Mouse (Mus musculus): ENCODE data around the gene Ireb2. TPM values are rescaled to one million over a fixed set of nuclear protein-coding genes. Genes with fewer than 3 reads are reported as not detected.
"Not testable (repeated sequence)": the region's sequence is repeated elsewhere in the genome, so short reads cannot be mapped to it uniquely, and the experiment has no call there.

Ireb2 gene
- polyA plus RNA-seq (2014; fragmentation: Nextera tagmentation; extraction: Ambion mirVana), result 33.4 and 38.2 TPM in 2 replicates

DNA sequence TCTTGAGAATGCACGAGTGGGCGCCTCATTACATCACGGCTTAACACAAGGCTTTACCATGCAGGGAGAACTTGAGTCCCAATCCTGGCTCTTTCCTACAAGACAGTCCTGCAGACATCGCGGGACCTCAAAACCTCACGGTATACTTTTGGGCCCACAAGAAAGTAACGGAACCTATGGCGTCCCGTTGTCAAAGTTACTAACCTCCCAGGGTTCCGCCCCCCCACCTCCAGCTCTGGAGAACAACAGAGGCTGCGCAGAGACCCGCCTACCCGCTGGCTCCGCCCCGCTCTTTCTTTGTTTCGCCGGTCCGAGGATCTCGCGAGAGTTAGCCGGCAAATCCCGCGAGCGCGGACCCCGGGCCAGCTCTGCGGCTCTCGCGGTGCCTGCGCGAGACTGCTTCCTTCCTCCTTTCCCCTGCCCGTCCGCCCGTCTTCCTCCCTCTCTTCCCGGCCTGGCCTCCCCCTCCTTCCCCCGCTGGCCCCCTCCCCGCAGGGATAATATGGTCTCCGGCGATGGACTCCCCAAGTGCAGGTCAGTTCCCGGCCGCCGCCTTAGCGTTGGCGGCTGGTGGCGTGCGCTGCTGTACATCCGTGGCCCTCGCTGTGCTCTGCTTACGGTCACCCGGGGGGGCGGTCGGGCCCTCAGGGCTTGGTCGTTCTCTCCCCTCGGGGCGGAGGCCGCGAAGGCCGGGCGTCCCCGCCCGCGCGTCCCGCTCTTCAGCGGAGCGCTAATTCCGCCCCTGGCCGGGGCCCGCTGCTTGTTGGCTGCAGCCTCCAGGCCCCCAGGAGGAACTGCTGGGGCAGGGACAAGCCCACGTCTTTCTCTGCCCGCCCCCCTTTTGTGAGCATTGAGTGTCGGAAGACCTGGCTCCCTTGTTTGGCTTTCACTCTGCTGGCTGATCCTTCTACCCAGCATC, at the start of gene Ireb2:
TSS of gene Ireb2 (plus strand) at position 427 of the 919 bp plus-strand sequence.
- Histone ChIP-seq H3K4me2 (peak within 1 kb of the TSS; percentile 84), H3K27ac (ENCODE audit: low read depth, low read length) (peak within 1 kb of the TSS; percentile 91), H3K9me3 (replicated peaks; ENCODE audit: control insufficient read depth, low read length) (no peaks in the 10 kb centered on the region), H3K27me3 (ENCODE audit: control insufficient read depth, insufficient read depth, low read length) (no peaks in the 10 kb centered on the region), H3K9ac (ENCODE audit: low read depth, low read length) (peak within 1 kb of the TSS; percentile 94), H3K36me3 (ENCODE audit: control insufficient read depth, insufficient read depth, low read length) (peaks cover 7% of the 10 kb centered on the region), H3K4me3 (ENCODE audit: low read depth, low read length) (peak within 1 kb of the TSS; percentile 99), H3K4me1 (ENCODE audit: control insufficient read depth, insufficient read depth, low read length) (peaks cover 6% of the 10 kb centered on the region)
- ATAC-seq (replicated peaks; ENCODE audit: insufficient number of reproducible peaks, low FRiP score, low TSS enrichment), result peak; percentile 96
- WGBS (ENCODE audit: insufficient replicate concordance), result under 1% methylated on average over 72 of the region's 72 CpGs

DNA sequence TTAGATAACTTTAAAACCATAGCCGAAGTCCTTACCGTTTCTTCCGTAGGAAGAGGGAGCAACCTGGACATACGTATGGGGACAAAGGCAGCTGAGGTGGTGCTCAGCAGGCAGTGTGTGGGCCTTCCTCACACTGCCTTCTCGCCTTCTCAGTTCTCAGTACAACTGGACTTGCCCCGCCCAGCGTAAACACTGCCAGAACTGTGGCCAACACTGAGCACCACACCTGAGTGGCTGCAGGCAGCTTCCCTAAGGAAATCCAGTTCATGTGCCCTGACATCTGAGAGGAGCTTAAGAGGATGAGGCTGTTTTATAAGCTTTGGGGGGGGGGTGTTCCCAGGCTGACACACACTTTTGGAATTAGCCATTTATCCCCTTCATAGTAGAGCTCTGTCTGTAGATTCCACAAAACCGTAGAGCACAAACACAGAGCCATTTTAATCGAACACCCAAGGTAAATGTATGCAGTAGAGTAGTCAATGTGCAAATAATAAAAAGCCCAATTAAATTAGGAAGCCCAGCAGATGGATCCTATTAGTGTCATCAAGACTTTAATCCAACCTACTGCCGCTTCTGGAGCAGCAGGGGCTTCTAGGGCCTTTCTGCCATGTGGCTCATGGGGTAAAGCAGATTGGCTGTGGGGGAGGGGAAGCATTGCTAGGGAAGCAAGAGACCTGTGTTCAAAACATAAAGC, 46.9 kb upstream of the Ireb2 start:
- no peak overlapping the region for H3K27ac ChIP-seq (ENCODE audit: low read depth, low read length)
- no peak for ATAC-seq (replicated peaks; ENCODE audit: insufficient number of reproducible peaks, low FRiP score, low TSS enrichment)
- no peak overlapping the region for H3K4me3 ChIP-seq (ENCODE audit: low read depth, low read length)
- H3K27me3 ChIP-seq (ENCODE audit: control insufficient read depth, insufficient read depth, low read length), result no peaks in the 10 kb centered on the region
- H3K9ac ChIP-seq (ENCODE audit: low read depth, low read length), result no peak overlapping the region
- H3K4me2 ChIP-seq, result no peak overlapping the region
- H3K36me3 ChIP-seq (ENCODE audit: control insufficient read depth, insufficient read depth, low read length), result no peaks in the 10 kb centered on the region
- WGBS (ENCODE audit: insufficient replicate concordance), result 65% methylated on average over 10 of the region's 10 CpGs
- H3K4me1 ChIP-seq (ENCODE audit: control insufficient read depth, insufficient read depth, low read length), result no peaks in the 10 kb centered on the region
- no peaks in the 10 kb centered on the region for H3K9me3 ChIP-seq (replicated peaks; ENCODE audit: control insufficient read depth, low read length)

DNA sequence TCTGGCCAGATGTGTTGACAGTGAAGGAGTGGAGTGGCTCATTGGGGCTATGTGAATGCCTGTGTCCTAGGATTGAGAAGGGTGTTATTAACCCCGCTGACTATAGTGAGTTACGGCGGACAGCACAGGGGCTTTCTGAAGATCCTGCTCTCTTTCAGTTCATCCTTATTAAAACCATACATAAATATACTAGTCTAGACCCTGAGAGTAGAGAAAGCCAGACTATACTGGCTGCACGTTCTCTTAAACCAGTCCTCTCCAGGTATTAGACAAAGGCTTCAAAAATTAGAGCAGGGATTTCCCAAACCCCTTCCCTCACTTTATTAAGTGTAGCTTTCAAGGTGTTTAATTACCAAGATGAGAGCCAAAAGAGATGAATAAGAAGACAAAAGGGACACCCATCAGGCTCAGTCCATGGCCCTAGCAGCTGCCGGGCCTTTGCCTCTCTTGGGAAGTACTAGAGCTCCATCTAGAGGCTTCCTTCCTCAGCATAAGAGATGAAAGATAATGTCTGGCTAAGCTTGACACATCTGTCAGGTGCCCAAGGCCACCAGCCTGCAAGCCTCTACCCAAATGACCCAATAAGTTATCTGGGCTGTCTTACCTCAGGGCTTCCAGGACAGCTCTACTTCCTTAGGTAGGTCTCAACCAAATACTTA, 42.0 kb upstream of the Ireb2 start:
- H3K9me3 ChIP-seq (replicated peaks; ENCODE audit: control insufficient read depth, low read length), result no peaks in the 10 kb centered on the region
- ATAC-seq (replicated peaks; ENCODE audit: insufficient number of reproducible peaks, low FRiP score, low TSS enrichment), result no peak
- no peak overlapping the region for H3K4me3 ChIP-seq (ENCODE audit: low read depth, low read length)
- 52% methylated on average over 5 of the region's 5 CpGs for WGBS (ENCODE audit: insufficient replicate concordance)
- no peaks in the 10 kb centered on the region for H3K36me3 ChIP-seq (ENCODE audit: control insufficient read depth, insufficient read depth, low read length)
- H3K4me1 ChIP-seq (ENCODE audit: control insufficient read depth, insufficient read depth, low read length), result no peaks in the 10 kb centered on the region
- no peaks in the 10 kb centered on the region for H3K27me3 ChIP-seq (ENCODE audit: control insufficient read depth, insufficient read depth, low read length)
- no peak overlapping the region for H3K9ac ChIP-seq (ENCODE audit: low read depth, low read length)
- no peak overlapping the region for H3K27ac ChIP-seq (ENCODE audit: low read depth, low read length)
- no peak overlapping the region for H3K4me2 ChIP-seq

DNA sequence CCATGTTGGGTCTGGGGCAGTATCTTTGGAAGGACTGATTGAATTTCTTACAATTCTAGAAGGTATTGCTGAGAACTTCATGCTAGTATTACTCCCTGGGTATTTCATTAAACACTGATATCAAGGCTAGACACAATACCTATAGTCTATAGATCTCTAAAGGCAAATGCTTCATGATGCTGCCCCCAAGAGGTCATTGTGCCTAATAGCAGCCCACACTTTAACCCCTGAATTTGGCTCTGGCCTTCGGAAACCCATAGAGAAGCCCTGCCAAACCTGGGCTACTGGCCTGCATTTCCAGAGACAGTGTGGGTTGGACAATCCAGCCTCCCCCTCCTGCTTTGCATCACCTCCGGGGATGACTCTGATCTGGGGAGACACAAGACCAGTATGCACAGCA, 33.8 kb upstream of the Ireb2 start:
- Histone ChIP-seq H3K27ac (ENCODE audit: low read depth, low read length) (no peak overlapping the region), H3K4me2 (no peak overlapping the region), H3K9me3 (replicated peaks; ENCODE audit: control insufficient read depth, low read length) (no peaks in the 10 kb centered on the region), H3K9ac (ENCODE audit: low read depth, low read length) (no peak overlapping the region), H3K4me3 (ENCODE audit: low read depth, low read length) (no peak overlapping the region), H3K27me3 (ENCODE audit: control insufficient read depth, insufficient read depth, low read length) (no peaks in the 10 kb centered on the region), H3K4me1 (ENCODE audit: control insufficient read depth, insufficient read depth, low read length) (no peaks in the 10 kb centered on the region), H3K36me3 (ENCODE audit: control insufficient read depth, insufficient read depth, low read length) (no peaks in the 10 kb centered on the region)
- WGBS (ENCODE audit: insufficient replicate concordance), result 35% methylated on average over 2 of the region's 2 CpGs
- ATAC-seq (replicated peaks; ENCODE audit: insufficient number of reproducible peaks, low FRiP score, low TSS enrichment), result no peak

DNA sequence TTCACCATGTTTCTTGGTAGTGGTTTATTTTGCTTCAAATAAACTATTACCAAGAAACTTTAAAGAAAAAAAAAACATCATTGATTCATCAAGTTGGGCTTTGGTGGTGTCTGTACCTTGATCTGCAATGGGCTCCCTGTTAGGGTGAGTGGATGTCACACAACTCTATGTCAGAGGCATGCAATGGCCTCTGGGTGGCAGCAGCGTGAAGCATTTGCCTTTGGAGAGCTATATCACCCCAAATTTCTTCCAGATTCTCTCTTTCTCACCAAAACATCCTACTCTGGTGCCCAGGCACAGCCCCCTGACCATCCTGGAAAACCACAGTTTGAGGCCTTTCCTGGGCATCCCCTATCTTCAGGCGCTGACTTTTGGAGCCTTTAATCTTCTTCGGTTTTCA, 33.0 kb upstream of the Ireb2 start:
- Histone ChIP-seq H3K27me3 (ENCODE audit: control insufficient read depth, insufficient read depth, low read length) (no peaks in the 10 kb centered on the region), H3K9me3 (replicated peaks; ENCODE audit: control insufficient read depth, low read length) (no peaks in the 10 kb centered on the region), H3K27ac (ENCODE audit: low read depth, low read length) (no peak overlapping the region), H3K4me1 (ENCODE audit: control insufficient read depth, insufficient read depth, low read length) (no peaks in the 10 kb centered on the region), H3K36me3 (ENCODE audit: control insufficient read depth, insufficient read depth, low read length) (no peaks in the 10 kb centered on the region), H3K4me2 (no peak overlapping the region), H3K4me3 (ENCODE audit: low read depth, low read length) (no peak overlapping the region), H3K9ac (ENCODE audit: low read depth, low read length) (no peak overlapping the region)
- WGBS (ENCODE audit: insufficient replicate concordance), result 41% methylated on average over 3 of the region's 3 CpGs
- no peak for ATAC-seq (replicated peaks; ENCODE audit: insufficient number of reproducible peaks, low FRiP score, low TSS enrichment)

DNA sequence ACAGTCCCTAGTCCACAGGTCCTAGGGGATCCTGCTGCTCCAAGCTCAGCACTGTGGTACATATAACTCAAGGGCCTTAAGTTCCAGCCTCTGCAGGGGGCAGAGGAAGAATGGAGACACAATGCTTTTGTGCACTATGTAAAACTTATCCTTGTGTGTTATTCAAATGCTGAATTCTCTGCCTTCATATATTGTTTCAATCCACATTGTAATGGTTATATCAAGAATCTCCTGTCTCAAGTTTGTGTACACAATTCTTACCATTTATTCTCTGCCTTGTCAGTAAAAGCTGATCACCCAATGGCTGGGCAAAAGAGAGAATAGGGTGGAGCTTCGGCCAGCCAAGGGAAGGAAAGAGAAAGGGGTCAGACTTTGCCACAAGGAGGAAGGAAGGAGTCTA, 29.8 kb upstream of the Ireb2 start:
- H3K36me3 ChIP-seq (ENCODE audit: control insufficient read depth, insufficient read depth, low read length), result no peaks in the 10 kb centered on the region
- no peak overlapping the region for H3K27ac ChIP-seq (ENCODE audit: low read depth, low read length)
- no peak overlapping the region for H3K9ac ChIP-seq (ENCODE audit: low read depth, low read length)
- H3K9me3 ChIP-seq (replicated peaks; ENCODE audit: control insufficient read depth, low read length), result no peaks in the 10 kb centered on the region
- H3K27me3 ChIP-seq (ENCODE audit: control insufficient read depth, insufficient read depth, low read length), result no peaks in the 10 kb centered on the region
- H3K4me3 ChIP-seq (ENCODE audit: low read depth, low read length), result no peak overlapping the region
- 62% methylated on average over 1 of the region's 1 CpGs for WGBS (ENCODE audit: insufficient replicate concordance)
- H3K4me1 ChIP-seq (ENCODE audit: control insufficient read depth, insufficient read depth, low read length), result no peaks in the 10 kb centered on the region
- ATAC-seq (replicated peaks; ENCODE audit: insufficient number of reproducible peaks, low FRiP score, low TSS enrichment), result no peak
- no peak overlapping the region for H3K4me2 ChIP-seq

DNA sequence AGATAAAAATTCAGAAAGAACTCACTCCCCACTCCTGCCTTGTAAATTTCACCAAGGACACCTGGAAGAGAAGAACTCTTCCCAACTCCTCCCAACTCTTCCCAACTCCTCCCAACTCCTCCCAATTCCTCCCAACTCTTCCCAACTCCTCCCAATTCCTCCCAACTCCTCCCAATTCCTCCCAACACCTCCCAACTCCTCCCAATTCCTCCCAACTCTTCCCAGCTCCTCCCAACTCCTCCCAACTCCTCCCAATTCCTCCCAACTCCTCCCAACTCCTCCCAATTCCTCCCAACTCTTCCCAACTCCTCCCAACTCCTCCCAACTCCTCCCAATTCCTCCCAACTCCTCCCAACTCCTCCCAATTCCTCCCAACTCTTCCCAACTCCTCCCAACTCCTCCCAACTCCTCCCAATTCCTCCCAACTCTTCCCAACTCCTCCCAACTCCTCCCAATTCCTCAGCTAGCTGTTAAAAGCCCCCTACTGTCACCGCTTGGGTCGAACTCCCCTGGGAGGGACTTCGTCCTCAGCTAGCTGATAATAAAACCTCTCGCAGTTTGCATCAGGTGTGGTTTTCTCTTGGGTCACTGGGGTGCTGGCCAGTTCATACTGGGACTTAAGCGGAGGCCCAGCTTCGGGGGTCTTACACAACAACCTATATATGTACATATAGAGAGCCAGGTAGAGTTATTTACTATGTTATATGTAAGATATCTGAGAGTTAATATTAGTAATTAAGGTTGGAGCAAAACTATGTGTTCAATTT, 27.5 kb upstream of the Ireb2 start:
- not testable (repeated sequence) for H3K27ac ChIP-seq (ENCODE audit: low read depth, low read length); H3K9me3 ChIP-seq (replicated peaks; ENCODE audit: control insufficient read depth, low read length); H3K9ac ChIP-seq (ENCODE audit: low read depth, low read length); H3K4me3 ChIP-seq (ENCODE audit: low read depth, low read length); H3K36me3 ChIP-seq (ENCODE audit: control insufficient read depth, insufficient read depth, low read length); H3K4me2 ChIP-seq; H3K4me1 ChIP-seq (ENCODE audit: control insufficient read depth, insufficient read depth, low read length); H3K27me3 ChIP-seq (ENCODE audit: control insufficient read depth, insufficient read depth, low read length); ATAC-seq (replicated peaks; ENCODE audit: insufficient number of reproducible peaks, low FRiP score, low TSS enrichment)
- WGBS (ENCODE audit: insufficient replicate concordance), result 79% methylated on average over 6 of the region's 6 CpGs

DNA sequence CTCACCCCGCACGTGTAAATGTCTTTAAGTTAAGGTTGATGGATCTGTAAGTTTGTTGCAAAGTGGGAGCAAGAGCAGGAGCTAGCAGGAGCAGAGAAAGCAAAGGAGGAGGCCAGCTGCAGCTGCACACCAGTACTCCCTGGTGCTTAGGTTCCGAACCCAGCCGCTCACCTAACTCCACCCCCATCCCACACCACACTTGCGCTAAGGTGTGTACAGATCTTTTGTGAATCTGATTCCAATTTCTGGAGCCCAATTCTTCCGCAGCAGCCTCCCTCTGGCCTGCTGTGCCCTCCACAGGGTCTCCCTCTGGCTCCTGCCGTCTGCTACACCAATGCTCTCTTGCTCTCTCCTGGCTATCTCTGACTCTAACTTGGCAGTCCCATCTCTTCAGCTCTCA, 25.8 kb upstream of the Ireb2 start:
- no peak for ATAC-seq (replicated peaks; ENCODE audit: insufficient number of reproducible peaks, low FRiP score, low TSS enrichment)
- Histone ChIP-seq H3K27ac (ENCODE audit: low read depth, low read length) (no peak overlapping the region), H3K9me3 (replicated peaks; ENCODE audit: control insufficient read depth, low read length) (no peaks in the 10 kb centered on the region), H3K9ac (ENCODE audit: low read depth, low read length) (no peak overlapping the region), H3K4me2 (no peak overlapping the region), H3K4me3 (ENCODE audit: low read depth, low read length) (no peak overlapping the region), H3K27me3 (ENCODE audit: control insufficient read depth, insufficient read depth, low read length) (no peaks in the 10 kb centered on the region), H3K36me3 (ENCODE audit: control insufficient read depth, insufficient read depth, low read length) (no peaks in the 10 kb centered on the region), H3K4me1 (ENCODE audit: control insufficient read depth, insufficient read depth, low read length) (no peaks in the 10 kb centered on the region)
- WGBS (ENCODE audit: insufficient replicate concordance), result 61% methylated on average over 7 of the region's 7 CpGs
